Mouse (Mus musculus): ENCODE measurements at regions not wholly inside any gene's neighbourhood (a gene's known extent, or its start where the extent isn't known, plus 50 kb on each side); places are given as distances from the start of the nearest gene placed in this dataset.
A peak's percentile ranks its signal among the peaks of the same experiment; 100 is the strongest.

GRCm38 (mm10) chr10:16592870-16593269 is 1130.1 kb upstream of the Cited2 start:
- DNase-seq (ENCODE audit: low spot score) = no peak

DNA sequence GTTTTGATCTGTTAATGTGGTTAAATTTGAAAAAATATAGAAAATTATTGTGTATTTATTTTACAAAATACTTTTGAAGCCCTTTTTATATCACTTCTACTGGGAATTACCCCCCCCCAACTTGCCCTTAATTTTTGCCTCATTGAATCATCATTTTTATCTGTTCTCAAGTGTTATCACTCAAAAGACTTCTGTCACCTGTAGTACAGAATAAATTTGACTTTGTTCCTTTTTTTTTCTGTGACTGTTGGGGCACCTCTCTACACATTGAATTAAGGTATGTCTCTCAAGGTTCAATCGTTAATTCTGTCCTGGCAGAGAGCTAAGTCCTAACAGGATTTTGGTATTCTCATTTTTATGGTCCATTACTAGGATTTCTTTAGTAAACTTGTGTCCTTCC is 1123.0 kb upstream of the Cited2 start:
- DNase-seq (ENCODE audit: low spot score) = no peak

DNA sequence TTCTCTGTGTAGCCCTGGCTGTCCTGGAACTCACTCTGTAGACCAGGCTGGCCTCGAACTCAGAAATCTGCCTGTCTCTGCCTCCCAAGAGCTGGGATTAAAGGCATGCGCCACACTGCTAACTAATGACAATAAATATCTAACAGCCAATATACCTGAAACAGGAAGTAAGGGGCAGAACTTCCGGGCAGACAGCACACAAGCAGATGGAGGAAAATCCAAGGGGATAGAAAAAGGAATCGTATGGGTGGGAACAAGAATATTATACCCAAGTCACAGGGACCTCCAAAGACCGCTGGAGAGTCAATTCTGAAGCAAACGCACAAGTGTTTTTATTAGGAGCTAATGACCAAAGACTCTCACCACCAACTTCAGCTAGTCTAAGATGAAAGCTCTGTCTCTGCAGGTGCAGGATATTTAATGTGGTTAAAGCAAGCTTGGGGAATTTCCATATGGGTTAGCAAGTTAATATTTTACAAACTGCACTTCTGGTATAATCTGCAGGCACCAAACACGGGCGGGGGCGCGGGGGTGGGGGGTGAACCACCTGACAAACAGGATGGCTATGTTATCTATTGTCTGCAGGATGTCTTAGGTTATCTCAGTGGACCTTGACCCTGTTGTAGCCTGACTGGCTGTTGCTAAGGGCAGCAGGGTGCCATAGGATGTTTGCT is 1122.3 kb upstream of the Cited2 start:
- no peak for DNase-seq (ENCODE audit: low spot score)

GRCm38 (mm10) chr10:16601225-16601595 is 1121.8 kb upstream of the Cited2 start:
- no peak for DNase-seq (ENCODE audit: low spot score)

DNA sequence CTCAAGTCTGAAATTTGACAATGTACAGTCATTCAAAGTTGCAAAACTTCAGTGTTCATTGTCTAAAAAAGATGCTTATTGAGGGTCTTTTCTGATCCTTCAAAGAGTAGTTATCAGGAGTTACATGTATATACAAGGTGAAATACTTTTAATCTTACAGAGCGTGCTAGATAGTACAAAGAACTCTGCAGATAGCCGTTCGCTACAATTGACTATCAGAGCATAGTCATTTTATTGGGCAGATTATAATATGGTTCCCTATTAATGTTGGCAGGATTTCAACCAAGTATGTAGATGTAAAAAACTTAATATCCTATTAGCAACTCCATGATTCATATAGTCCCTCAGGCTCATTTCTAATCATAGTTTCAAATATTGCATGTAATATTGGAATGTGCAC is 1114.7 kb upstream of the Cited2 start:
- no peak for DNase-seq (ENCODE audit: low spot score)

GRCm38 (mm10) chr10:16618752-16619151 is 1104.3 kb upstream of the Cited2 start:
- DNase-seq (ENCODE audit: low spot score) = no peak

GRCm38 (mm10) chr10:16619584-16619983 is 1103.4 kb upstream of the Cited2 start:
- no peak for DNase-seq (ENCODE audit: low spot score)

DNA sequence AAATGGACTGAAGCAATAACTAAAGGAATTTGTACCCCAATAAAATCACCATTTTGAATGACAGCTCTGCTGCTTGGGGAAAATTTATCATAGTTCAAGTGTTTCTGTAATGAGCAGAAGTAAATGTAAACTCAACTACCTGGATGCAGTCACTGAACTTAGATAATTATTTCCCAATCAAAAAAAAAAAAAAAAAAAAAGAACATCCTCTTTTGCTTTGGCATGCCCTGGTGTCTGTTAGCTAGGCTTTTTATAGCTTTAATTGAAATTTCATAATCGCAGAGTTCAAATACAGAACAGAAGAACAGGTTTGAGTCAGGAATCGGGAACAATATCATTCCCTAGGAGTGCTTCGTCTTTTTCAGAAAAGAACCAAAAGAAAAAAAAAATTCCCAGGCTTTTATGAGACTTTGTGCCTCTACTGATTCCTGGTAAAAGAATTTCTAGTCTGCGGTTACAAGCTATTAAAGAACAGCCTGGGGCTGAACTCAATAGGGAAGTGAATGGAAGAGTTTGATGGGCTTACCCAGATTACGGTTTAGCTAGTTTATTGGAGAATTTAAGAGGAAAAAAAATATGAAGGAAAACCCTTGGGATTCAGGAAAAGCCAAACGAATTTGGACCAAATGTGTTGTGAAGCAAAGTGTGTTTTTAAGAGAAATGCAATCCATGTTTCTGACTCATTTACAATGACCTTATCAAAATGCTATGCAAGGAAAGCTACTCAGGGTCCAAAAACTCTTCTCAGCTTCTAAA is 1102.0 kb upstream of the Cited2 start:
- DNase-seq (ENCODE audit: low spot score) = no peak

- no peak for DNase-seq (ENCODE audit: low spot score)
Measured at GRCm38 (mm10) chr10:16622821-16623220, 1100.2 kb upstream of the Cited2 start.

GRCm38 (mm10) chr10:16633236-16633635 is 1089.8 kb upstream of the Cited2 start:
- DNase-seq (ENCODE audit: low spot score) = no peak

- no peak for DNase-seq (ENCODE audit: low spot score)
Measured at GRCm38 (mm10) chr10:16635463-16635862, 1087.6 kb upstream of the Cited2 start.

- DNase-seq (ENCODE audit: low spot score) = peak; percentile 41
Measured at GRCm38 (mm10) chr10:16637006-16637405, 1086.0 kb upstream of the Cited2 start.

DNA sequence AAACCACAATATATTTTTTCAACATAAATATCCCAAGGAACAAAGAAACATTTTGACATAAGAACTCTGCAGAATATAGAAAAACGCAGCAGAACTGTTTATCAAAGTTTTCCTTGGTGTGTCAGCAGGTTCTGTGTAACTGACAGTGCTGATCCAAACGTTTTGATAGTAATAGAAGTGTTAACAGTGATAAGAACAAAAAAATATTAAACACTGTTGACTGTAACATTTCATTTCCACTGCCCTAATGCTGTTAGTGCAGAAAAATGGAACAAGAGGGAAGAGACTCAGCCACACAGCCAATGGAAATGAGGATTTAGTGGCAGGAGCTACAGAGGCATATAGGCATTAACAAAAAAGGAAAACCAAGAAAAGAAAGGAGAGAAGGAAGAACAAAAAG is 1084.9 kb upstream of the Cited2 start:
- no peak for DNase-seq (ENCODE audit: low spot score)

GRCm38 (mm10) chr10:16640136-16640535 is 1082.9 kb upstream of the Cited2 start:
- no peak for DNase-seq (ENCODE audit: low spot score)

DNA sequence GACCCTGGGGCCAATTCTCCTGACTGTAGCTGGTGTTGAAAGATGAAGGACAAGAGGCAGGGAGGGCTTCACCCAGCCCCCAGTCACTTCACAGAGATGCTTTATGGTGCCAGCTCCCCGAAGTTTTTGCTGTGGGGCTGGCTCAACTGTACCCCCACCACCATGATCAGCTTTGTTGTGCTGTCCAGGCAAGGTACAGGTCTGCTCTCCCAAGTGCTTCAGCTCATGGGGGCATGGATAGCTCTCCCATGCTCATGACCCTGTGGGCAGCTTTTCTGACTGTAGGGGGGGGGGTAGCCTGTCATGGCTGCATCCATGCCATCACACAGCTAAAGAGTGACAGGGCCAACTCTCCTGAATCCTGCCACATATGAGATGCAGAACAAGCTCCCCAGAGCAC is 1072.9 kb upstream of the Cited2 start:
- no peak for DNase-seq (ENCODE audit: low spot score)

DNA sequence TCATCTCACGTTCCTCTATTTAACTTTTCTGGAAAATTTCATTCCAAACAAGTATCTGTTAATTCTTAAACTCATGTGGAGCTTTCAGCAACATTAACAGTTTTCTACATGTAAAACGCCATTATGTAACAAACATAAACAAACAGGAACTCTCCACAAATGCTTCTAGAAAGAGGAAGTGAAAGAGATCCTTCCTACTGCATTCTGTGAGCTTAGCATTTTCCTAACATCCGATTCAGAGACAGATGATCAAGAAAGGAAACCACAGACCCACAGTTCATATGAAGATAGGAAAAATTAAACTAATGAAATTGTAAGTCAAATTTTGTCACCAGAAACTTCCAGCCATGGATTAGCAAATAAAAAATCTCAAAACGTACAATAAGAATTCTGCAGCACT is 1070.6 kb upstream of the Cited2 start:
- DNase-seq (ENCODE audit: low spot score) = no peak

- no peak for DNase-seq (ENCODE audit: low spot score)
Measured at GRCm38 (mm10) chr10:16664483-16664882, 1058.5 kb upstream of the Cited2 start.

DNA sequence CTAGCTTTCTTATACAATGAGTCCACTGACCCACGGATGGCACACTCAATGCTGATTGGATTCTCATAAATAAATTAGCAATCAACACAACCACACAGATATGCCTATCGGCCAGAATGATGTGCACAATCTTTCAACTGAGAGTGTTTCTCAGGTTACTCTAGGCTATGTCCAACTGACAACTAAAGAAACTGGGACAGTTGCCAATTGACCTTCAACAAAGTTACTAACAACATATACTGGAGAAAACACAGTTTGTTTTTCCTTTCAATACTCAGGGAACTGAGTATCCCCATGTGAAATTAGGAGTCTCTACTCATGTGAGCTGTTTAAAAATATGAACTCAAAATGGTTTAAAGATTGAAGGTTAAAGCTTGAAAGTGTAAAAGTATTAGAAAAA is 1052.7 kb upstream of the Cited2 start:
- DNase-seq (ENCODE audit: low spot score) = no peak

- no peak for DNase-seq (ENCODE audit: low spot score)
Measured at GRCm38 (mm10) chr10:16681001-16681400, 1042.0 kb upstream of the Cited2 start.

DNA sequence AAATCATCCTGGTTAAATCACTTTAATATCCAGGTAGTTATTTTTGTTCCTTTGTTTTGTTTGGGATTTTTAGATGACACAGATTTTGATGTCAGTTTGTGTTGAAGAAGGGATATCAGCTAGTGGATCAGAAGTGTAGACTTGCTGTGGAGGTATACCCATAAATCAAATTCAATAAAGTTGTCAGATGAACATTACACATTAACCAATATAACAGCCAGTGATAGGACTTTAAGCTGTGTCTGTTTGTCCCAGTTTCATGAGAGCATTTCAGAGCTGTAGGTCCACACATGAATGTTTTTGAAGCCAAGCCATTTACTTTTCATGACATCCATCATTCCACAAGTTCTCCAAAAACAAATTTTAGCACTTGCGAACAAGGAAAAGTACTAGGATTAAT is 1037.7 kb upstream of the Cited2 start:
- DNase-seq (ENCODE audit: low spot score) = no peak

- no peak for DNase-seq (ENCODE audit: low spot score)
Measured at GRCm38 (mm10) chr10:16706976-16707375, 1016.0 kb upstream of the Cited2 start.

- no peak for DNase-seq (ENCODE audit: low spot score)
Measured at GRCm38 (mm10) chr10:16713143-16713542, 1009.9 kb upstream of the Cited2 start.

DNA sequence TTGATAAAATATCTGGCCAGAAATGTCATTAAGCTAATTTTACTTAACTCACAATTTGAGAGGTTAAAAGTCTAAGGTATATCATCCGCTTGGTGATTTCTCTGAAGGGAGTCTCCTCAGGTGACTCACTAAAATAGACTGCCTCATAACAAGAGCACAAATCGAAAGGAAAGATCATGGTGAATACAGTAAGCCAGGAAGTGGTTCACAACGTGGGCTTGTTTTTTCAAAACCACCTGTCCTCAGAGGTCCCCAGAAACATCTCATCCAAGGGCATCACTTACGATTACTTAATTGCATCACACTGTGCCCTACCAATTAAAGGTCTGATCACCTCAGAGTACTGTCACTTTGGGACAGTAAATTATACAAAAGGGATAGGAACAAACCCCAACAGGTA is 1009.0 kb upstream of the Cited2 start:
- no peak for DNase-seq (ENCODE audit: low spot score)

DNA sequence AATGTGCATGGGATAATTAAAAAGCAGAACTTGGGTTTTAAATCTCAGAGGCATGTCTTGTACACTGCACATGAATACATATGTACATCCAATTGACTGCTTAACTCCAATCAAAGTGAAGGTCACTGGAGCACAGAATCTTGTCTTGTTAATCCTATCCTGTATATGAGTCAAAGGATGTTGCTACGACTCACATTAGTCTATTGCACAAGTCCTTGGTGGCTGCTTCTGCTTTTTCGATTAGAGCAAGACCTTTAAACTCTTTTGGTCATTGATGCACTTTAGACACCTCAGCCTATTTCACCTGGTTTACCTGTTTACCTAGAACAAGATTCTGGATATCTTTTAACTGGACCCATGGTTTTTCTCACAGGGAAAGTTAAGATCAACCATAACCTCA is 1008.5 kb upstream of the Cited2 start:
- DNase-seq (ENCODE audit: low spot score) = no peak

Measured in testis, postnatal 10 days (tissue).